8 mouse cellular contexts compared by ENCODE assay signal in the genomic region with DNA sequence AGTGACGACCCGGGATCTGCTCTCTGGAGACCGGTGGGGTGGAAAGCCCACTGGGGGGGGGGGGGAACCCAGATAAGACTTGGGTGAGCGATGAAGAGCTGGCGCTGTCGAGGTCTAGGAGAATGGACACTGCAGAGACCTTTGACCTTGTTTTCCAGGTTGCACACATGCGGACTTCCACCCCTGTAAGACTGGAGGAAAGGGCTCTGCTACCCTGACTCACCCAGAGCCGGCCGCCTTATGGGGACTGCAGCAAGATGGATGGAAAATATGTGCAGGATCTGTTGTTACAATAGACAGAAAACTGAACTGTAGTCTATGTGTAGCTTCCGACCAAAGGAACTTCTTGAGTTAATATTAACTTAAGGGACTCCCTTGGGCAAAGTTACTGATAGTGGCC. TPM values are rescaled to one million over a fixed set of nuclear protein-coding genes. Genes with fewer than 3 reads are reported as not detected.
DNase-seq lines count a peak whose midpoint lies in the region; ATAC-seq lines count a peak whose summit lies in the region.

No protein-coding gene starts in this region.

- WGBS in lung, embryonic 16.5 days = 0% methylated on average over 10 of the region's 10 CpGs

- no peaks in the 10 kb centered on the region for H3K9me3 ChIP-seq in lung, embryonic 16.5 days (ENCODE audit: control insufficient read depth, low read length)

- ATAC-seq in lung, embryonic 16.5 days (ENCODE audit: low read depth) = peak; percentile 35; the same call in 1 of the 2 replicates

- H3K9ac ChIP-seq in lung, embryonic 16.5 days (ENCODE audit: low read length) = peak overlapping the region; percentile 79

- H3K4me1 ChIP-seq in lung, embryonic 16.5 days (replicated peaks; ENCODE audit: control insufficient read depth, insufficient read depth, low read length) = peaks cover 6% of the 10 kb centered on the region

- DNase-seq in lung, postnatal 25 days (ENCODE audit: low spot score) = no peak
- peak; percentile 10 for DNase-seq in brain, embryonic 18.5 days (ENCODE audit: low read depth, low spot score)
- DNase-seq in forelimb bud, embryonic 11.5 days (ENCODE audit: low read depth, low spot score) = peak; percentile 23
- DNase-seq in lung, postnatal 14 days = peak; percentile 45
- DNase-seq in T-cell, adult 2 months (ENCODE audit: low spot score) = no peak
- no peak for DNase-seq in urinary bladder, postnatal 36 days (ENCODE audit: low spot score in 2 of 2)
- no peak for DNase-seq in left cerebral cortex, postnatal 36 days (ENCODE audit: low spot score in 2 of 2)

- H3K36me3 ChIP-seq in lung, embryonic 16.5 days (ENCODE audit: control insufficient read depth, insufficient read depth, low read length) = no peaks in the 10 kb centered on the region; the same call in 1 of the 2 replicates

- no peaks in the 10 kb centered on the region for H3K27me3 ChIP-seq in lung, embryonic 16.5 days (ENCODE audit: control insufficient read depth, insufficient read depth, low read depth, low read length)

- intact Hi-C loops in left cerebral cortex, postnatal 36 days (cut with DNase I) = loop anchor here (5.0 kb wide), 1 partner anchor 271 kb away; a partner anchor contains a TSS

- peak overlapping the region; percentile 96 for H3K4me3 ChIP-seq in lung, embryonic 16.5 days (ENCODE audit: low read length)

- peak overlapping the region; percentile 99 for H3K27ac ChIP-seq in lung, embryonic 16.5 days (ENCODE audit: low read length)

- peak overlapping the region; percentile 62 for H3K4me2 ChIP-seq in lung, embryonic 16.5 days (ENCODE audit: low read depth, low read length)

RNA-seq across cellular contexts. Expression of a gene that starts 0.4 kb away (rescaled TPM):
- polyA plus RNA-seq in lung, embryonic 16.5 days (2015; fragmentation: Nextera tagmentation; extraction: Ambion mirVana) = 55.3 and 60.6 TPM in 2 replicates
- total RNA-seq in left cerebral cortex, postnatal 36 days (2021) = 10 to 100 TPM; 75.9 to 93.3 TPM

RNA-seq across cellular contexts. Expression of a gene that starts 8.9 kb away (rescaled TPM):
- 7.4 and 8.4 TPM in 2 replicates for polyA plus RNA-seq in lung, embryonic 16.5 days (2015; fragmentation: Nextera tagmentation; extraction: Ambion mirVana)
- 10 to 100 TPM in 1 of 2 experiments, 1 to 10 TPM in 1; 9.3 to 15.4 TPM for total RNA-seq in left cerebral cortex, postnatal 36 days (2021)

RNA-seq across cellular contexts. Expression of a gene that starts 9.0 kb away (rescaled TPM):
- 2.3 and 2.8 TPM in 2 replicates for polyA plus RNA-seq in lung, embryonic 16.5 days (2015; fragmentation: Nextera tagmentation; extraction: Ambion mirVana)
- total RNA-seq in left cerebral cortex, postnatal 36 days (2021) = 1 to 10 TPM; 7.1 to 7.9 TPM

RNA-seq across cellular contexts. Expression of a gene that starts 42.3 kb away (rescaled TPM):
- polyA plus RNA-seq in lung, embryonic 16.5 days (2015; fragmentation: Nextera tagmentation; extraction: Ambion mirVana) = 12.9 and 14.1 TPM in 2 replicates
- 1 to 10 TPM; 6.7 to 8.6 TPM for total RNA-seq in left cerebral cortex, postnatal 36 days (2021)

RNA-seq across cellular contexts. Expression of a gene that starts 45.1 kb away (rescaled TPM):
- polyA plus RNA-seq in lung, embryonic 16.5 days (2015; fragmentation: Nextera tagmentation; extraction: Ambion mirVana) = 53.3 and 55.6 TPM in 2 replicates
- 10 to 100 TPM; 31.3 to 38.4 TPM for total RNA-seq in left cerebral cortex, postnatal 36 days (2021)

Comparison
In these comparisons a context has a peak if more than half of its experiments do, and no peak if none do; other contexts are left out.
1. DNase-seq: peak in brain, embryonic 18.5 days (single experiment), forelimb bud, embryonic 11.5 days (single experiment) and lung, postnatal 14 days (single experiment); none in lung, postnatal 25 days (single experiment), T-cell, adult 2 months (single experiment), urinary bladder, postnatal 36 days (0 of 2) and left cerebral cortex, postnatal 36 days (0 of 2).